Mouse (Mus musculus): ENCODE results near the gene Trim59. TPM values are rescaled to one million over a fixed set of nuclear protein-coding genes. Genes with fewer than 3 reads are reported as not detected.

Gene Trim59
- polyA plus RNA-seq (2016; fragmentation: Nextera tagmentation; extraction: Ambion mirVana), result 100 and 105 TPM in 2 replicates

DNA sequence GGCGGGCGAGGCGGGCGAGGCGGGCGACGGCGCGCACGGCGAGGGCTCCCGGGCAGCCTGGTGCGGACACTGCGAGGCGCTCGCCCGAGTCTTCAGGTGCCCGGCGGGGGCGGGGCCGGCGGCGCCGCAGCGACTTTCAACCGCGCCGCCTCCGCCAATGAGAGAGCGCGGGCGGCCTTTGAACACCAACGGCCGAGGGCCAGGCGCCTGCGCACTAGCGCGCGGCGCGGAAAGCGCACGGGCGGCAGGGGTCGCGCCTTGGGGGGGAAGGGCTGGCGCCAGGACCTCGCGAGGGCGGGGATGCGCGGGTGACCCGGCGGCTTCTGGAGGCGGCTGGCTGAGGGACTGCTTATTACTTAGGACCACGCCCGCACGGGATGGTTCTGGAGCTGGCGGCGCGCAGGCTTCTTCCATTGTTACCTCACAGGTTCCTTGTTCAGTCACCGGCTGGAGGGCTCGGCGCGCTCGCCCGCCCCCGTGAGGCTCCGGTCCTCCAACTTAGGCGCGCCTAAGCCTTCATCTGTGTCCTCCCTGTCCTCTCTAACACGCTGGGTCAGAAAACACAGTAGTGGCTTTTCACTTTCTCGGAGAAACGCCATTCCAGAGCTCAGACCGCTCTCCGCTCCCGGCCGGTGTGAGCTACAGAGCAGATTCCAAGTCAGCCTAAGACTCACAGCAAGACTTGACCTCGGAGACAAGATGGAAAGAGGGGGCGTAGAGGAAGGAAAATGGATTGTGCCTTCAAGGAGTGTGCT lies at the start of gene Trim59:
Trim59 (minus strand) TSS at position 111 of the 755 bp plus-strand sequence.
- ATAC-seq (ENCODE audit: insufficient number of reproducible peaks, low FRiP score), result peak; percentile 95

DNA sequence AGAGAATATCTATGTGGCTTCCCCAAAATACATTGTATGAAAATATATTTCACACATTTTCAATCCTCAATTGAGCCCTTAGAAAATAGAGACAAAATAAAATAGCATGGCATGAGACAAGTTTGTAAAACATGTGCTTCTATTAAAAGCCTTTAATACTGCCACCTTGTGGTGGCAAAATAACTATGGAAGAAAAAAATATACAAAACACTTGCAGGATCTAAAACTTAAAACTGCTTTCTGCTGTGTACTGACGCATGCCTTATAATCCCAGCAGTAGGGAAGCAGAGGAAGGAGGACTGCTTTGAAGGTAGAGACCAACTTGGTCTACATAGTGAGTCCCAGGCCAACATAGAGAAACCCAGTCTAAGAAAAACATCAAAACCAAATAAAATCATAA lies 19.4 kb upstream of the Trim59 start:
- Histone ChIP-seq H3K27ac (ENCODE audit: poor library complexity, severe bottlenecking) (no peak overlapping the region), H3K4me3 (no peak overlapping the region), H3K9ac (no peak overlapping the region), H3K4me2 (no peak overlapping the region), H3K9me3 (replicated peaks) (no peaks in the 10 kb centered on the region), H3K27me3 (replicated peaks) (no peaks in the 10 kb centered on the region), H3K4me1 (replicated peaks) (peaks cover 3% of the 10 kb centered on the region), H3K36me3 (0 out of 2 replicates have a peak, but pooled peaks cover under 1% of the 10 kb centered on the region)
- ATAC-seq (ENCODE audit: insufficient number of reproducible peaks, low FRiP score), result no peak
- WGBS, result 54% methylated on average over 1 of the region's 1 CpGs

More for the DNA sequence above, at the start of gene Trim59:
- Histone ChIP-seq H3K27ac (ENCODE audit: poor library complexity, severe bottlenecking) (peak within 1 kb of the TSS; percentile 96), H3K9me3 (replicated peaks) (no peaks in the 10 kb centered on the region), H3K4me2 (peak within 1 kb of the TSS; percentile 83), H3K4me1 (replicated peaks) (peaks cover 23% of the 10 kb centered on the region), H3K4me3 (peak within 1 kb of the TSS; percentile 82), H3K36me3 (peaks cover 12% of the 10 kb centered on the region), H3K27me3 (replicated peaks) (no peaks in the 10 kb centered on the region), H3K9ac (peak within 1 kb of the TSS; percentile 94)
- WGBS, result under 1% methylated on average over 79 of the region's 80 CpGs

DNA sequence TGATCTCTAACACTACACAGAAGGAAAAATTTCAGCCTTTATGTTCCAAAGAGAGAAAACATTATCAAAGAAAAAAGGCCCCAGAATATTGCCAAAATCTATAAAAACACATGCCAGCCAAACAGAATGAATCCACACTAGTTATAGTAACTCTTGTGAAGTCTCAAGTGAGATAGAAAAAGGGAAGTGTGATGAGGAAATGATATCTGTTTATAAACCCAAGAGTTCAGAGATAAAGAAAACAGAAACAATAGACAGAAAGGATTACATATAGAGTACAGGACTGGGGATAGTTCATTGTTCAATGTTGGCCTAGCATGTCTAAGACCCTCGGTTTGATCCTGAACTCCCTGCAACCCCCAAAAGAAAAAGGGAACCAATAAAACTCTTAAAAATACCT lies 18.2 kb upstream of the Trim59 start:
- Histone ChIP-seq H3K4me2 (no peak overlapping the region), H3K9me3 (replicated peaks) (no peaks in the 10 kb centered on the region), H3K4me3 (no peak overlapping the region), H3K36me3 (no peaks in the 10 kb centered on the region), H3K27me3 (replicated peaks) (no peaks in the 10 kb centered on the region), H3K4me1 (replicated peaks) (peaks cover 3% of the 10 kb centered on the region), H3K27ac (ENCODE audit: poor library complexity, severe bottlenecking) (no peak overlapping the region), H3K9ac (no peak overlapping the region)
- no peak for ATAC-seq (ENCODE audit: insufficient number of reproducible peaks, low FRiP score)
- 77% methylated on average over 1 of the region's 1 CpGs for WGBS

DNA sequence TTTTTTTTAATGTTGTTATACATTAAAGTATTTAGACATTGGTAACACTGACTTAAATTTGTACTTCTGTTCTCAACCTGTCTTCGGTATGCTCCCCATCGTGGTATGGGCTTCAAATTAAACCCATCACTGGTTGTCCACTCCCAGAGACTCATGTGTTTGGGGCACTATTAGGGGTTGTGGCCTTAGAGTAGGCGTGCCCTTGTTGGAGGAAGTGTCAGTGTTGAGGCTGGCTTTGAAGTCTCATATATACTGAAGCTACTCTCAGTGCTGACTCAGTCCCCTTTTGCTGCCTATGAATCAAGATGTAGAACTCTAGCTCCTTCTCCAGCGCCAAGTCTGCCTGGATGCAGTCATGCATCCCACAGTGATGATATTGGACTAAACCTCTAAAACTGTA lies 16.1 kb upstream of the Trim59 start:
- 95% methylated on average over 4 of the region's 4 CpGs for WGBS
- Histone ChIP-seq H3K9ac (no peak overlapping the region), H3K4me1 (replicated peaks) (no peaks in the 10 kb centered on the region), H3K9me3 (replicated peaks) (no peaks in the 10 kb centered on the region), H3K4me3 (no peak overlapping the region), H3K27me3 (replicated peaks) (no peaks in the 10 kb centered on the region), H3K36me3 (no peaks in the 10 kb centered on the region), H3K27ac (ENCODE audit: poor library complexity, severe bottlenecking) (no peak overlapping the region), H3K4me2 (no peak overlapping the region)
- no peak for ATAC-seq (ENCODE audit: insufficient number of reproducible peaks, low FRiP score)

DNA sequence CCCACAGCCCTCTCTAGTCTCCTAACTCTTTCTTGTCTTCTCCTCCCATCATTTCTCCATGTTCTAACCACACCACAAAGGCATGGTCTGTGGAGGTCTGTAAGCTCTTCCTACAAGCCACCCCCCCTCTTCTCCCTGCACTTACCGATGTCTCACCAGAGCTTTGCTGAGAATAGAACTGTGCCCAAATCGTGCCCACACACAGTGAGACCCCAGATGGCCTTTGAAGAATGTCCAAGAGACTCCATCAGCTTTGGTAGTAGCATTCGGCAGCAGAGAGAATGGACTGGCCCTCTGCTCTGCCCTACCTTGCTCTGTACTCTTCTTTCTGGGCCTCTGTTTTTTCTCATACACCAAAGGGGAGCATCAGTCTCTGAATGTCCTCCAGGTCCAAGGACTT lies 11.3 kb upstream of the Trim59 start:
- no peaks in the 10 kb centered on the region for H3K36me3 ChIP-seq
- H3K4me1 ChIP-seq (replicated peaks), result no peaks in the 10 kb centered on the region

DNA sequence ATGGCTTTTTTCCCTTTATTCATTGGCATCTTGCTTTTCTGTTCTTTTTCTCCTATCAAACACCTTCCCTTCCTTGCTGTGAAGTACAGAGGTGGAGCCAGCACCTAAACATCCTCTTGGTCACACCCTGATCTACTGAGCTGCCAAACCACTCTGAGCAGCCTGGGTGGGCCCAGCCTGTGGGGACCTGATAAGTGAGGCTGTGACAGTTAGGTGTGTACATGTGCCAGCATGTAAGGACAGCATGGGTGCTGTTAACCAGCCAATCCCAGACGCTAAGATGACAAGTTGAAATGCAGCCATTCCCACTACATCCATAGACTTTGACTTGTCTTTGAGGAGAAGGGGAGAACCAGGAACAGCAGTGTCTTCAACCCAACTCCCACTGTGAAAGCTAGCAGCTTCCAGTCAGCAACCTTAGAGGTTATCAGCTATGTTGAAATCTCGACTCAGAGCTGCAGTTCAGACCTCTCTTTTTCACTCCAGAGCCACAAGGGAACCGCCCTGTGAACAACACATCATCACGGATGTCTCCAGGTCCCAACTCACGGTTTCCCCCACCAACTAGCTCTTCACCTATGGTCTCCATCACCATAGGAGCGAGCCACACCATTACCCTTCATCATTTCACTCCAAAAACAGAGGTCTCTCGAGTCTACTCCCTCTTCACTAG lies 10.3 kb upstream of the Trim59 start:
- Histone ChIP-seq H3K9me3 (replicated peaks) (no peaks in the 10 kb centered on the region), H3K9ac (no peak overlapping the region), H3K36me3 (no peaks in the 10 kb centered on the region), H3K4me3 (no peak overlapping the region), H3K27me3 (replicated peaks) (no peaks in the 10 kb centered on the region), H3K27ac (ENCODE audit: poor library complexity, severe bottlenecking) (0 out of 2 replicates have a peak overlapping the region, but pooled peaks have one; percentile 9), H3K4me2 (no peak overlapping the region), H3K4me1 (replicated peaks) (no peaks in the 10 kb centered on the region)
- ATAC-seq (ENCODE audit: insufficient number of reproducible peaks, low FRiP score), result peak; percentile 97
- 61% methylated on average over 7 of the region's 7 CpGs for WGBS

More for the DNA sequence above, 11.3 kb upstream of the Trim59 start:
- Histone ChIP-seq H3K9me3 (replicated peaks) (no peaks in the 10 kb centered on the region), H3K27ac (ENCODE audit: poor library complexity, severe bottlenecking) (no peak overlapping the region; the same call in 1 of the 2 replicates), H3K4me3 (no peak overlapping the region), H3K9ac (no peak overlapping the region), H3K4me2 (no peak overlapping the region), H3K27me3 (replicated peaks) (no peaks in the 10 kb centered on the region)
- WGBS, result 78% methylated on average over 3 of the region's 3 CpGs
- ATAC-seq (ENCODE audit: insufficient number of reproducible peaks, low FRiP score), result no peak

DNA sequence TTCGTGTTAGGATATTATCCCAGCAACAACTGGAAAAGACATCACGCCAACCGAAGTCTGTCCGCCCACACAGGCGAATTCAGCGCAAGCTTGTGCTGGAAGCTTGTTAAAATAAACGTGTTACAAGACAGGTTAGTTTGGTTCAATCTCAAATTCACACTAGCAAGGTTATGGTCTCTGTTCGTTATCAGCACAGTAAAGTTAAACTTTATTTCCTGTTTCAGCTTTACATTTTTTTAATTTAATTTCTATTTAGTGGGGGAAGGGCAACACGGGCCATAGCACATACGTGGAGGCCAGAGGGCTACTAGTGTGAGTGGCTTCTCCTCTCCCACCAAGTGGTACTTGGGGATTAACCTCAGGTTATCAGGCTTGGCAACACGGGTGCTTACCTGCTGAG lies 7.3 kb upstream of the Trim59 start:
- peaks cover under 1% of the 10 kb centered on the region; the same call in 1 of the 2 replicates for H3K4me1 ChIP-seq (replicated peaks)
- 87% methylated on average over 11 of the region's 11 CpGs for WGBS
- H3K9me3 ChIP-seq (replicated peaks), result no peaks in the 10 kb centered on the region
- H3K27ac ChIP-seq (ENCODE audit: poor library complexity, severe bottlenecking), result no peak overlapping the region
- no peak for ATAC-seq (ENCODE audit: insufficient number of reproducible peaks, low FRiP score)
- H3K4me3 ChIP-seq, result no peak overlapping the region
- H3K27me3 ChIP-seq (replicated peaks), result no peaks in the 10 kb centered on the region
- H3K9ac ChIP-seq, result no peak overlapping the region
- H3K4me2 ChIP-seq, result no peak overlapping the region
- no peaks in the 10 kb centered on the region for H3K36me3 ChIP-seq

DNA sequence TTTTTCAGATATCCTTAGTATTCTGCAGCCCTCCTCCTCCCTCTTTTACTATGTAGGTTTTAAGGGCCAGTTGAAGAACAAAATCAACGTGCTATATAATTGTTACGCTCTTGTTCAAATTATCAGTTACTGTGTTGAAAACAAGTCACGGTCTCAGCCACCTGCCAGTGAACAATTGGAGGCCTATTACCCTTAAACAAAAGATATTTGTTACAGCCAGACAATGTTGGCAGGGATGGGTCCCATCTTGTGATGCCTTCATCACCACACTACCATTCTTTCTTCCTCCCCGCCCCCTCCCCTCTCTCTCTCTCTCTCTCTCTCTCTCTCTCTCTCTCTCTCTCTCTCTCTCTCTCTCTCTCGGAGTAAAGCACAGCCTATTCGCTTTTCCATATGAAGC lies 4.5 kb upstream of the Trim59 start:
- WGBS, result 90% methylated on average over 6 of the region's 6 CpGs
- H3K9me3 ChIP-seq (replicated peaks), result no peaks in the 10 kb centered on the region
- H3K9ac ChIP-seq, result no peak overlapping the region
- H3K36me3 ChIP-seq, result no peaks in the 10 kb centered on the region
- H3K27me3 ChIP-seq (replicated peaks), result no peaks in the 10 kb centered on the region
- no peak overlapping the region for H3K4me2 ChIP-seq
- no peak overlapping the region for H3K27ac ChIP-seq (ENCODE audit: poor library complexity, severe bottlenecking)
- ATAC-seq (ENCODE audit: insufficient number of reproducible peaks, low FRiP score), result no peak
- H3K4me3 ChIP-seq, result no peak overlapping the region
- peaks cover 12% of the 10 kb centered on the region for H3K4me1 ChIP-seq (replicated peaks)

DNA sequence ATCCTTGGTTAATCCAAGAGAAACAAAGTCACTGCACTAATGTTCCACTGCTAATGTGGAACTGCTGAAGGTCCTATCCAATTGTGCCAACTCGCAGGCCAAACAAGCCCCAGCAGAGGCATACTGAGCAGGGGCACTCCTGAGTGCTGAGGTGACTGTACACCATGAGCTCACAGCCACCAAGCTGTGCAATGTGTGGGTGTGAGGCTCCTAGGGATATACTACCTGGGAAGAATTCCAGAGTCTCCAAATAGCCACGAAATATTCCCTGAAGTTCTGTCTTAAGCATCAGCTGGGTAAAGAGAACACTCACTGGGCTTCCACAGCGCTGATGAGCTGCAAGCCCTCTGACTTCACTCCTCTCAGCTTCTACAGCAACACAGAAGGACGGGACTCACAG lies 3.1 kb upstream of the Trim59 start:
- ATAC-seq (ENCODE audit: insufficient number of reproducible peaks, low FRiP score), result no peak
- WGBS, result 77% methylated on average over 4 of the region's 4 CpGs
- H3K4me2 ChIP-seq, result no peak overlapping the region
- no peak overlapping the region for H3K27ac ChIP-seq (ENCODE audit: poor library complexity, severe bottlenecking)
- no peaks in the 10 kb centered on the region for H3K27me3 ChIP-seq (replicated peaks)
- peaks cover 15% of the 10 kb centered on the region for H3K4me1 ChIP-seq (replicated peaks)
- no peaks in the 10 kb centered on the region for H3K36me3 ChIP-seq
- H3K9ac ChIP-seq, result no peak overlapping the region
- no peaks in the 10 kb centered on the region for H3K9me3 ChIP-seq (replicated peaks)
- H3K4me3 ChIP-seq, result no peak overlapping the region

DNA sequence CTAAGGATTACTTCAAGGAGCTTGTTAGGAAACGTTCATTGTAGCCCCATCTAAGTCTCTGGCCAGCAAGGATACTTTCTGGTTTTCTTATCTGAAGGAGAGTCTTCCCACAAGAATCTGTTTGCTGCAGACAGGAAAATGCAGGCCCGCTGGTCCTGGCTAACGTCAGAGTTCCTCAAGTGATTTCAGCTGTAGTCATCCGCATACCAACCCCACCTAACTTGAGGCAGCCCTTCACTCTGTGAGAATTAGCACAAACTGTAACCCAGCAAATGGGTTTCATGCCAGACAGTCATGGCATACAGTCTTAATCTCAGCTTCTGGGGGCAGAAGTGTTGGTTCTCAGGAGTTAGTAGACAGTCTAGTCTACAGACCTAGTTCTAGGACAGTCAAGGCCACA lies 2.0 kb upstream of the Trim59 start:
- no peak overlapping the region for H3K27ac ChIP-seq (ENCODE audit: poor library complexity, severe bottlenecking)
- no peaks in the 10 kb centered on the region for H3K9me3 ChIP-seq (replicated peaks)
- 17% methylated on average over 4 of the region's 4 CpGs for WGBS
- no peak overlapping the region for H3K4me3 ChIP-seq
- no peak overlapping the region for H3K4me2 ChIP-seq
- ATAC-seq (ENCODE audit: insufficient number of reproducible peaks, low FRiP score), result no peak
- H3K9ac ChIP-seq, result no peak overlapping the region
- H3K4me1 ChIP-seq (replicated peaks), result peaks cover 18% of the 10 kb centered on the region
- 0 out of 2 replicates have a peak, but pooled peaks cover 3% of the 10 kb centered on the region for H3K36me3 ChIP-seq
- no peaks in the 10 kb centered on the region for H3K27me3 ChIP-seq (replicated peaks)

DNA sequence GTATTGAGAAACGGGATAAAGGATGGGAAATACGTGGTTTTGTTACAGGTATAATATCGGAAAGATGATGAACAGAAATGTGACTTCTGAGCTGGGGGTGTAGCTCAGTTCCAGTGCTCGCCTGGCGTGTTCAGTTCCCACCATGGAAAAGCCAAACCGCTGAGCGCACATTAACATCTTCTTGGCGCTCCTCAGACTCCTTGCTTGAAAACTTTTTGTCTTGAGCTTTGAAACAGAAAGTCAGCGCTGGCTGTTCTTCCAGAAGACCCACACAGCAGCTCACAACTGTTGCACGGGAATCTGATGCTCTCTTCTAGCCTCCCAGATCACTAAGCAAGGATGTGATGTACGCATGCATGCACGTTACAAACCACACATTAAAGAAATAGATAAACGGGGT lies 1.2 kb upstream of the Trim59 start:
- peaks cover 21% of the 10 kb centered on the region for H3K4me1 ChIP-seq (replicated peaks)
- H3K9ac ChIP-seq, result peak overlapping the region; percentile 94
- peak overlapping the region; percentile 83 for H3K4me2 ChIP-seq
- no peak for ATAC-seq (ENCODE audit: insufficient number of reproducible peaks, low FRiP score)
- WGBS, result 27% methylated on average over 13 of the region's 13 CpGs
- H3K4me3 ChIP-seq, result peak overlapping the region; percentile 82
- no peaks in the 10 kb centered on the region for H3K27me3 ChIP-seq (replicated peaks)
- no peaks in the 10 kb centered on the region for H3K9me3 ChIP-seq (replicated peaks)
- no peak overlapping the region; the same call in 1 of the 2 replicates for H3K27ac ChIP-seq (ENCODE audit: poor library complexity, severe bottlenecking)
- H3K36me3 ChIP-seq, result 0 out of 2 replicates have a peak, but pooled peaks cover 5% of the 10 kb centered on the region
